Mouse (Mus musculus) retina, postnatal 1 day (tissue): ENCODE data around the gene Ddn.

Source experiments
- DNase-seq: peaks from one replicate; pipeline ENCODE4 v3.0.0-alpha.2; 2012

The Ddn gene

DNA sequence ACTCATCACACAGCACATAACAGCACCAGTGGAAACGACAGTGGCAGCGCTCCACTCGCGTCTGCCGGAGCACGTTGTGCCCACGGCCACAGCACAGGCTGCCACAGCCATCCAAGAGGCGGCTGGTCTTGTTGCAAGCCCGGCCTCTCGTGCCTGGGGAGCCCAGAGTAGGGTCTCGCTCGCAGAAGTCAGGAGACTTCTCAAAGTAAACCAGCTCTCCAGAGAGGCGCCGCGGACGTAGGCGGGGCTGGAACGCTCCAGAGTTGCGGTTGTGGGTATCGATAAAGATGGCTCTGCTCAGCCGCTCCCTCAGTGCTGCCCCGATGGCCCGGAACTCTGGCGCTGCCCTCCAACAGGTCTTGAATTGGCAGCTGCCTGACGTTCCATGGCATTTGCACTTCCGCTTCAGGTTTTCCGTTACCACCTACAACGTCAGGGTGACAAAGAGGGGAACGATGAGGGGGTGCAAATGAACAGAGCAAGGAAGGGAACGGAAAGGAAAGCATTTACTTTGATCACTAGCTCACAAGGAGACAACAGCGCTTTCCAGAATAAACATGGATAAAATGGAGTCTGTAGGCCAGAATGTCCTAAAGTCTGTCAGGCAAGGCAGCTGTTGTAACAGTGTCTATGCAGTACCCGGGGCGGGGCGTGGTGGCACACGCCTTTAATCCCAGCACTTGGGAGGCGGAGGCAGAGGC is 36.6 kb downstream of the Ddn start:
- no peak for DNase-seq

DNA sequence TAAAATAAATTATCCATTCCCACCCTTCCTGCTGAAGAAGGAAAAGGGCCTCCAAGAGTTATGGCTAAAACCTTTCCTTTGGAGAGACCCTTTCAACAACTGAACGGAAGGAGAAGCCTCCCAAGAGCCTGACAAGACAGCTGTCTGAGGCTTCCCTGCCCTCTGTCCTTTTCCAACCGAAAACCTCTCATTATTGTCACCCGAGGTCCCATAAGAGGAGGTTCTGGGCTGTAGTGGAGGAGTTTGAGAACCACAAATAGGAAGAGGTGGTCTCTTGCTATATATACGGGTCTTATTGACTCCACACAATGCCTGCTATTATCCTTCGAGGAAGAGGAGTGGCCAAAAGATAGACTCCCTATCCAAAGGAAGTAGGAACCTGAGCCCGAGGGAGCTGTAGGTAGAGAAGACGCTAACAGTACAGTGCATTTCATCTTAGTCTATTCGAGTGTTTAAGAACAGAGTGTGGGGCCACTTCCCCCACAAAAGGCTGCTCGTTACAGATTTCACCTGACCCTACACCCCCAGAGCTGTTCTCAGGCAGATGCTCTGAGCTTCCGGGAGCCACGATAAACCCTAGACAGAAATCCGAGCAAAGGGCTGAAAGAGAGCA is 37.4 kb downstream of the Ddn start:
- DNase-seq = no peak

DNA sequence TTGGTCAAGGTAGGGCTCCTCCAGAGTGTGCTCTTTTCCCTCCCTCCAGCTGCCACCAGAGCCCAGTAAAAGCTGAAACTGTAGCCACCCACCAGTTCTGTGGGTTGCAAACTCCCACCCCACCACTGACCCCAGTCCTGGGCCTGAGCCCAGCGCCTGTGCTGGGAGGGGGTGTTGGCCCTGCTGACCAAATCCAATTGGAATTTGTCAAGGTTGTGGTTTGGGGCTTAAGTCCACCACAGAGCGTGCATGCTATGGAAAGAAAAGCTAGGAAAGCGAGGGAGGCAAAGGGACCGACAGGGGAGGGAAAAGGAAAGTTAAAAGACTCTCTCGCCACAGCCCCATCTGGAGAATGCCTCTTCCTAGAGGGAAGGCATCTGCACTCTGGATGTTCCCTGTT is 41.0 kb downstream of the Ddn start:
- no peak for DNase-seq

DNA sequence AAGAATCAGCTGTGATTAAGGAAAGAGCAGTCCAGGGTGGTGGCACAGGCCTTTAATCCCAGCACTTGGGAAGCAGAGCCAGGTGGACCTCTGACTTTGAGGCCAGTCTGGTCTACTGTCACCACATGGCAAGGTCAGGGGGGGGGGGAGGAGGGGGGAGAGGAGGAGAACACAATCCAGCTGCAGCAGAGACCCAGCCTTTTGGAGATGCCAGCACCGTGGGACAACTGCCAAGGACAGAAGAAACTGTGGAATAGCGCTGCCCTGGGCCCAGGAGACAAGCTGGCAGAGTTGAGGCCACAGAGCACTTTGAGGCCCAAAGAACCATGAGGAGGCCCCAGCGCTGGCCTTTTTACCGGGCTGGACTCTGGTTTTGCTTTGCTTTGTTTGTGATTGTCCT is 43.4 kb downstream of the Ddn start:
- DNase-seq = no peak

DNA sequence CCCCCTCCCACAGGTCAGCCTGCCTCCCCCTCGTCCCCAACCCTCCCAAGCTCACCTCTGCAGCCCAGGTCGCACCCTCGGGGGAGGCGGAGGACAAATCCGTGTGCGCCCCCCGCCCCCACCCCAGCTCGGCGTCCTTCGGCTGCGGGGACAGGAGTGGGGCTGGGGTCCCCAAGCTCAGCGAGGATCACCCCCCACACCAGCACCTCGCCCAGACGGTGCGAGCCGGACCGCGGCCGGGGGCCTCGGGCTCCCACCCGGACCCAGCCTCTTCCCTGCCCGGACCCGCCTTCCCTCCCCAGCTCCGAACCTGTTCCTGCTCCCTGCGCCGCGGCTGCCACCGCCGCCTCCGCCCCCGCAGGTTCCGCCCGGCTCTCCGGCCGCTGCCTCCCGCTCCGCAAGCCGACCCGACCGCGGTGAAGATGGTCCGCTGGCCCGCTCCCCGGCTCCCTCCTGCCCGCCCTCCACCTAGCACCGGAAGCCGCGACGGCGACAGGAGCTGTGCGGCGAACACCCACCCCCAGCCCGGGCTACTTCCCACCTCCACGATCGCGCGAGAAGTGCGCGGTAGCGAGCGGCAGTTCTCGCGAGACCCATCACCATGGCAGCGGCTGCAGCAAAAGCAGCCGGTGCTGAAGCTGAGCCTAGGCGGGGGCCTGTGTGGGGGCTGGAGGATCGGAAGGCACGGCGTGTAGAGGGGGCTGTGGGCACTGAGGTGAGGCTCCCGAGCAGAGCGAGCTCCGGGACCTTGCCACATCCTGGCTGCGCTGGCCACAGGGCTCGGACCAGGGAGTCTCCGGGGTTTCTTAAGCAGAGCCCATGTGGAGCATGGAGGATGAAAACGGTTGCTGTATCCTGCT is 46.4 kb downstream of the Ddn start, which contains the start of gene Arf3:
Arf3 (minus strand) TSS at position 545 of the 860 bp plus-strand sequence.
- peak; percentile 97 for DNase-seq

DNA sequence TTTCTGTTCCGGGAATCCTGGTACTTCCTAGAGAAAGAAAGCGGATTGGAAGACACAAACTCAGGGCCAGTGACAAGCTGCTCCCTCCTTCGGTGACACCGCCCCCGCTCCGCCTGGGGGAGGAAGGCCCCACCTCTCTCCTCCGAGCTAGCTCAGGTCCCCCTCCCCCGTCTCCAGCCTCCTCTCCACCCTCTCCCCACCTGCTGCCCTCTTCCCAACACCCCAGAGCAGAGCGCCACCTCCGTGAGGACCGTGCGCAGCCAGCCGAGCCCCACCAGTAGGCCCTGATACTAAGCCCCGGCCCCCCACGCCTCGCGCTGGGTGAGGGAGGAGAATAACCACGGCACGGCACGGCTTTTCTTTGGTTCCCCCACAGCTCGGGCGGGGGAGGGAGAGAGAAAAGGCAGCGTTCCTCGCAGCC is 47.1 kb downstream of the Ddn start:
- DNase-seq = peak; percentile 87

DNA sequence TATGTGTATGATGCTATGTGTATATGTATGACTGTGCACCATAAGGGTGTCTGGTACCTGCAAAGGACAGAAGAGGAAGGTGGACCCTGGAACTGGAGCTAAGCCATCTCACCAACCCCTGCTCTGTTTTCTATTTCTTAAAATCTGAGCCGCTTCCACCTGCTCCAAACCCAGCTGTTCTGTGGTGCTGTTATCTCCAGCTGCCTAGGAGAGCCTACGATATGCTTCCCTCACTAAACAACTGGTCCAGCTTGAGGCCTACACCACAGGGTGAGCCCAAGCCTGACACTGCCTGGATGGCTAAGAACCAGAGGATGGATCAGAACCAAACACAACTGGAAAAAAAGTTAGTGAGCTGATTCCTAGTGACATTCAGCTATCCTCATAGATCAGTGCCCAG is 55.2 kb downstream of the Ddn start:
- DNase-seq = no peak
